9 mouse cellular contexts compared by ENCODE assay signal in the genomic region with DNA sequence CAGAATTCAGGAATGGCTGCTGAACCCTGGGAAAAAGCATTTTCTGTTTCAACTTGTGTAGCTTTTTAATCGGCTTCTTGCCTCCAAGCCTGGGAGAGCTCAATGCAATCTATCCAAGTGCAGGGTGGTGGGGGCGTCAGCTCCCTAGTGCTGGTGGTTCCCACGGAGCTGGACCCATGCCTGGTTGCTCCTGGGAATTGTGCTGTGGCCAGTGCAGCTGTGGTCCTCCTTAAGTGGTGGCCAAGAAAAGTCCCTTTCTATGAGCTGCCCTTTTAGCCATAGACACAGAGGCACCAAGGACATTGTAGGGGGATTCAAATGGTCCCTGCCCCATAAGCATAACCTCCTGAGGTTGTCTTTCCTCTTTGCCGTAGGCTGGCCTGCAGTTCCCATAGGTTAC. TPM values are rescaled to one million over a fixed set of nuclear protein-coding genes. Genes with fewer than 3 reads are reported as not detected.
DNase-seq lines count a peak whose midpoint lies in the region.
"Had no signal": no experiment of that assay in that cellular context is flagged by ENCODE, and none has a peak within 500 bp of the region (broad histone marks: within the 10 kb centered on the region; RNA-seq: fewer than 3 reads in every experiment).

No protein-coding gene starts in this region.

- 70% methylated on average over 4 of the region's 4 CpGs for WGBS in heart, embryonic 10.5 days

- H3K9me3 ChIP-seq in heart, embryonic 10.5 days, result no peaks in the 10 kb centered on the region

- DNase-seq in heart, adult 11 months, result peak; percentile 98
- DNase-seq in heart, embryonic 10.5 days (ENCODE audit: low spot score), result no peak
- peak; percentile 43 for DNase-seq in lung, postnatal 10 days
- DNase-seq in lung, postnatal 25 days (ENCODE audit: low spot score), result no peak
- peak; percentile 44 to 73 for DNase-seq in gastrocnemius, adult 8-10 months (ENCODE audit: low spot score in 2 of 2)
- DNase-seq in ovary, postnatal 36 days (ENCODE audit: low spot score), result peak; percentile 13
- DNase-seq in spleen, postnatal 4 days (ENCODE audit: low spot score in 2 of 2), result no peak
- DNase-seq in kidney, adult 9 months, result no peak
- DNase-seq: kidney, postnatal 36 days had no signal

- no peaks in the 10 kb centered on the region for H3K36me3 ChIP-seq in heart, embryonic 10.5 days

- no peaks in the 10 kb centered on the region for H3K4me1 ChIP-seq in heart, embryonic 10.5 days

- no peak overlapping the region for H3K27ac ChIP-seq in heart, embryonic 10.5 days

- no peaks in the 10 kb centered on the region for H3K27me3 ChIP-seq in heart, embryonic 10.5 days (ENCODE audit: insufficient read depth, poor library complexity, severe bottlenecking)

- no peak overlapping the region for H3K4me3 ChIP-seq in heart, embryonic 10.5 days

RNA-seq across cellular contexts. Expression of gene Marcks, which starts 31.7 kb away (rescaled TPM):
- 43.5 and 74.2 TPM in 2 replicates for polyA plus RNA-seq in heart, embryonic 10.5 days (2016; fragmentation: Nextera tagmentation; extraction: Ambion mirVana)
- total RNA-seq in gastrocnemius, adult 8-10 months (2022), result 10 to 100 TPM; 10.4 to 17.4 (median 11.5) TPM

Comparison
In these comparisons a context has a peak if more than half of its experiments do, and no peak if none do; other contexts are left out.
1. DNase-seq: peak in heart, adult 11 months (single experiment), lung, postnatal 10 days (single experiment), gastrocnemius, adult 8-10 months (2 of 2) and ovary, postnatal 36 days (single experiment); none in heart, embryonic 10.5 days (single experiment), lung, postnatal 25 days (single experiment), spleen, postnatal 4 days (0 of 2) and kidney, adult 9 months (single experiment).